In the genomic region with DNA sequence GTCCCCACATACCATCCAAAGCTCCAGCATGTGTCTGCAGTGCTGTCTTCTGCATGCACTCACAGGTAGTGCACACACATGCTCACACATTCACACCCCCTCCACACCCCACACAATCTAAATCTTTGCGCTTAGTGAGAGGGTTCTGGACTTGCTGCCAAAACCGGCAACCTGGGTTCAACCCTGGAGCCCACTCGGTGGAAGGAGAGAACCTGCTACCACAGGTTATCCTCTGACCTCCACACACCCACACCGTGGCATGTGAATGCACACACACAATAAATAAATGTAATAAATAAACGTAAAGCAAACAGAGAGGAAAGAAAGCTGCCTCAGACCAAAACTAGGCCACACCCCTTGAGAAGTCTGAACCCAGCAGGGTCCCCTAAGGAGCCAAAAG, we compare ENCODE assay signal across 8 mouse cellular contexts. TPM values are rescaled to one million over a fixed set of nuclear protein-coding genes. Genes with fewer than 3 reads are reported as not detected.
DNase-seq lines count a peak whose midpoint lies in the region; ATAC-seq and TF ChIP-seq lines count a peak whose summit lies in the region.

No protein-coding gene starts in this region.

- no peak for TF ChIP-seq CTCF in layer of hippocampus, adult 2 months (conservative IDR thresholded peaks at IDR 0.05)

- H3K27me3 ChIP-seq in embryonic facial prominence, embryonic 11.5 days (ENCODE audit: control insufficient read depth, insufficient read depth, low read length) = no peaks in the 10 kb centered on the region
- H3K27me3 ChIP-seq in hindbrain, embryonic 16.5 days (replicated peaks; ENCODE audit: control insufficient read depth, insufficient read depth, low read length) = no peaks in the 10 kb centered on the region
- no peaks in the 10 kb centered on the region for H3K27me3 ChIP-seq in myocyte (ENCODE audit: control insufficient read depth, insufficient read depth, insufficient read length)

- peaks cover 8% of the 10 kb centered on the region for H3K36me3 ChIP-seq in embryonic facial prominence, embryonic 11.5 days (replicated peaks; ENCODE audit: control insufficient read depth, insufficient read depth, low read depth, low read length)
- peaks cover 35% of the 10 kb centered on the region for H3K36me3 ChIP-seq in hindbrain, embryonic 16.5 days (ENCODE audit: control insufficient read depth, insufficient read depth, low read length)
- H3K36me3 ChIP-seq in myocyte (ENCODE audit: control insufficient read depth, insufficient read depth) = peaks cover 7% of the 10 kb centered on the region

- peak overlapping the region; percentile 80 for H3ac ChIP-seq in myocyte (ENCODE audit: control insufficient read depth, insufficient read length)

- H3K4me2 ChIP-seq in embryonic facial prominence, embryonic 11.5 days (ENCODE audit: low read depth, low read length) = peak overlapping the region; percentile 62
- peak overlapping the region; percentile 92 for H3K4me2 ChIP-seq in hindbrain, embryonic 16.5 days (ENCODE audit: low read length)
- H3K4me2 ChIP-seq in myocyte (ENCODE audit: low read depth) = peak overlapping the region; percentile 90

- no peak for ATAC-seq in embryonic facial prominence, embryonic 11.5 days (replicated peaks; ENCODE audit: insufficient number of reproducible peaks, low FRiP score, low TSS enrichment, low read depth)
- no peak for ATAC-seq in hindbrain, embryonic 16.5 days

- peak overlapping the region; percentile 76 for H3K4me3 ChIP-seq in layer of hippocampus, adult 2 months
- peak overlapping the region; percentile 69 for H3K4me3 ChIP-seq in embryonic facial prominence, embryonic 11.5 days (ENCODE audit: low read depth, low read length)
- peak overlapping the region; percentile 72 for H3K4me3 ChIP-seq in hindbrain, embryonic 16.5 days (ENCODE audit: low read length)
- peak overlapping the region; percentile 94 for H3K4me3 ChIP-seq in myocyte

- no peak for TF ChIP-seq POLR2A in myocyte (IDR thresholded peaks at IDR 0.05; ENCODE audit: insufficient read length, low read depth)

- peak overlapping the region; percentile 19; the same call in 1 of the 2 replicates for H3K9ac ChIP-seq in embryonic facial prominence, embryonic 11.5 days (replicated peaks; ENCODE audit: low read length)
- H3K9ac ChIP-seq in hindbrain, embryonic 16.5 days (ENCODE audit: low read depth, low read length) = peak overlapping the region; percentile 72

- no peak for DNase-seq in layer of hippocampus, adult 2 months (ENCODE audit: low spot score in 2 of 2)
- no peak for DNase-seq in layer of hippocampus, postnatal 25 days (ENCODE audit: extremely low spot score in 1 of 2, low spot score in 1 of 2)
- no peak for DNase-seq in embryonic facial prominence, embryonic 11.5 days (ENCODE audit: low spot score)
- no peak for DNase-seq in T-cell, adult 2 months (ENCODE audit: low spot score)
- DNase-seq in frontal cortex, adult 2 months (ENCODE audit: extremely low spot score in 1 of 2, low spot score in 1 of 2) = no peak
- no peak for DNase-seq in adrenal gland, adult 8-10 months

- H3K79me2 ChIP-seq in myocyte (ENCODE audit: control insufficient read depth, insufficient read depth) = peaks cover 34% of the 10 kb centered on the region

- no peaks in the 10 kb centered on the region for H3K9me3 ChIP-seq in embryonic facial prominence, embryonic 11.5 days (replicated peaks; ENCODE audit: control insufficient read depth, low read length)
- no peaks in the 10 kb centered on the region for H3K9me3 ChIP-seq in hindbrain, embryonic 16.5 days (ENCODE audit: control insufficient read depth, low read length)

- WGBS in embryonic facial prominence, embryonic 11.5 days = 79% methylated on average over 5 of the region's 5 CpGs
- 80% methylated on average over 5 of the region's 5 CpGs for WGBS in hindbrain, embryonic 16.5 days

- H3K4me1 ChIP-seq in embryonic facial prominence, embryonic 11.5 days (ENCODE audit: control insufficient read depth, insufficient read depth, low read length) = peaks cover 3% of the 10 kb centered on the region; the same call in 1 of the 2 replicates
- H3K4me1 ChIP-seq in hindbrain, embryonic 16.5 days (ENCODE audit: control insufficient read depth, insufficient read depth, low read depth, low read length) = peaks cover 20% of the 10 kb centered on the region

- no peak overlapping the region; the same call in 1 of the 2 replicates for H3K27ac ChIP-seq in layer of hippocampus, adult 2 months
- no peak overlapping the region for H3K27ac ChIP-seq in embryonic facial prominence, embryonic 11.5 days (replicated peaks; ENCODE audit: low read depth, low read length)
- H3K27ac ChIP-seq in hindbrain, embryonic 16.5 days (ENCODE audit: low read depth, low read length) = no peak overlapping the region; the same call in none of the 2 replicates

TF ChIP-seq in myocyte, 11 proteins besides CTCF, POLR2A, EP300 and RAD21:
- TF ChIP-seq TCF3 (IDR thresholded peaks at IDR 0.05; ENCODE audit: insufficient read length, low read depth) (no peak), REST (IDR thresholded peaks at IDR 0.05; ENCODE audit: insufficient read depth, insufficient read length) (no peak), MYOD1 (IDR thresholded peaks at IDR 0.05; ENCODE audit: control insufficient read depth in 1 of 3, insufficient read length in 2 of 3, low read depth in 2 of 3) (no peak), MYOG (IDR thresholded peaks at IDR 0.05; ENCODE audit: control insufficient read depth in 1 of 3, insufficient read depth in 1 of 3, insufficient read length in 2 of 3, low read depth in 2 of 3) (no peak), TCF12 (IDR thresholded peaks at IDR 0.05; ENCODE audit: insufficient read depth, poor library complexity, severe bottlenecking) (no peak), USF1 (IDR thresholded peaks at IDR 0.05; ENCODE audit: low read depth) (no peak), E2F4 (IDR thresholded peaks at IDR 0.05; ENCODE audit: insufficient read depth) (no peak), CEBPB (IDR thresholded peaks at IDR 0.05; ENCODE audit: insufficient read depth, poor library complexity, severe bottlenecking) (no peak), MAX (IDR thresholded peaks at IDR 0.05; ENCODE audit: low read depth) (no peak), POLR2AphosphoS2 (IDR thresholded peaks at IDR 0.05; ENCODE audit: insufficient read length, low read depth) (no peak), SRF (IDR thresholded peaks at IDR 0.05; ENCODE audit: control insufficient read depth, insufficient read length, low read depth) (no peak)
TF ChIP-seq in myocyte: peak in this region for 0.

RNA-seq across cellular contexts. Expression of gene Akt1s1, which starts 1.0 kb away (rescaled TPM):
- 10 to 100 TPM; 76.7 to 84.3 TPM for total RNA-seq in layer of hippocampus, adult 2 months (2021)
- 10 to 100 TPM; 76.1 to 79.5 TPM for total RNA-seq in layer of hippocampus, postnatal 25 days (2021)
- 32.4 and 42.5 TPM in 2 replicates for polyA plus RNA-seq in embryonic facial prominence, embryonic 11.5 days (2014; fragmentation: Nextera tagmentation; extraction: Ambion mirVana)
- 90.7 and 92.8 TPM in 2 replicates for polyA plus RNA-seq in hindbrain, embryonic 16.5 days (2015; fragmentation: Nextera tagmentation; extraction: Ambion mirVana)
- polyA plus RNA-seq in myocyte (2012; fragmentation: generic; extraction: Trizol) = 200 TPM
- 87.0 and 108 TPM in 2 replicates for polyA plus RNA-seq in frontal cortex, adult 2 months (2012; rRNA removed)
- 100 to 1,000 TPM; 106 to 137 (median 120) TPM for total RNA-seq in adrenal gland, adult 8-10 months (2022)

RNA-seq across cellular contexts. Expression of gene Tbc1d17, which starts 1.1 kb away (rescaled TPM):
- total RNA-seq in layer of hippocampus, adult 2 months (2021) = 10 to 100 TPM; 69.0 to 81.3 TPM
- 10 to 100 TPM; 59.0 to 61.0 TPM for total RNA-seq in layer of hippocampus, postnatal 25 days (2021)
- polyA plus RNA-seq in embryonic facial prominence, embryonic 11.5 days (2014; fragmentation: Nextera tagmentation; extraction: Ambion mirVana) = 55.1 and 75.1 TPM in 2 replicates
- 112 and 120 TPM in 2 replicates for polyA plus RNA-seq in hindbrain, embryonic 16.5 days (2015; fragmentation: Nextera tagmentation; extraction: Ambion mirVana)
- polyA plus RNA-seq in myocyte (2012; fragmentation: generic; extraction: Trizol) = 53.8 TPM
- polyA plus RNA-seq in frontal cortex, adult 2 months (2012; rRNA removed) = 84.3 and 106 TPM in 2 replicates
- total RNA-seq in adrenal gland, adult 8-10 months (2022) = 10 to 100 TPM; 69.4 to 94.9 (median 86.1) TPM

RNA-seq across cellular contexts. Expression of gene Pnkp, which starts 9.2 kb away (rescaled TPM):
- total RNA-seq in layer of hippocampus, adult 2 months (2021) = 10 to 100 TPM; 33.1 to 36.3 TPM
- 10 to 100 TPM; 31.1 to 34.0 TPM for total RNA-seq in layer of hippocampus, postnatal 25 days (2021)
- polyA plus RNA-seq in embryonic facial prominence, embryonic 11.5 days (2014; fragmentation: Nextera tagmentation; extraction: Ambion mirVana) = 21.6 and 25.3 TPM in 2 replicates
- 30.1 and 34.0 TPM in 2 replicates for polyA plus RNA-seq in hindbrain, embryonic 16.5 days (2015; fragmentation: Nextera tagmentation; extraction: Ambion mirVana)
- polyA plus RNA-seq in myocyte (2012; fragmentation: generic; extraction: Trizol) = 47.9 TPM
- 42.3 and 44.9 TPM in 2 replicates for polyA plus RNA-seq in frontal cortex, adult 2 months (2012; rRNA removed)
- total RNA-seq in adrenal gland, adult 8-10 months (2022) = 10 to 100 TPM; 46.6 to 56.6 (median 53.6) TPM

RNA-seq across cellular contexts. Expression of gene Ptov1, which starts 21.8 kb away (rescaled TPM):
- 100 to 1,000 TPM; 321 to 335 TPM for total RNA-seq in layer of hippocampus, adult 2 months (2021)
- total RNA-seq in layer of hippocampus, postnatal 25 days (2021) = 100 to 1,000 TPM; 311 to 358 TPM
- 350 and 370 TPM in 2 replicates for polyA plus RNA-seq in embryonic facial prominence, embryonic 11.5 days (2014; fragmentation: Nextera tagmentation; extraction: Ambion mirVana)
- 389 and 459 TPM in 2 replicates for polyA plus RNA-seq in hindbrain, embryonic 16.5 days (2015; fragmentation: Nextera tagmentation; extraction: Ambion mirVana)
- polyA plus RNA-seq in myocyte (2012; fragmentation: generic; extraction: Trizol) = 298 TPM
- 408 and 469 TPM in 2 replicates for polyA plus RNA-seq in frontal cortex, adult 2 months (2012; rRNA removed)
- total RNA-seq in adrenal gland, adult 8-10 months (2022) = 100 to 1,000 TPM; 273 to 304 (median 292) TPM

RNA-seq across cellular contexts. Expression of gene Atf5, which starts 31.3 kb away (rescaled TPM):
- total RNA-seq in layer of hippocampus, adult 2 months (2021) = 10 to 100 TPM; 27.0 to 30.0 TPM
- total RNA-seq in layer of hippocampus, postnatal 25 days (2021) = 10 to 100 TPM; 26.7 to 31.2 TPM
- polyA plus RNA-seq in embryonic facial prominence, embryonic 11.5 days (2014; fragmentation: Nextera tagmentation; extraction: Ambion mirVana) = 2.9 and 3.1 TPM in 2 replicates
- polyA plus RNA-seq in hindbrain, embryonic 16.5 days (2015; fragmentation: Nextera tagmentation; extraction: Ambion mirVana) = 2.7 and 2.9 TPM in 2 replicates
- 939 TPM for polyA plus RNA-seq in myocyte (2012; fragmentation: generic; extraction: Trizol)
- polyA plus RNA-seq in frontal cortex, adult 2 months (2012; rRNA removed) = 24.2 and 35.6 TPM in 2 replicates
- 100 to 1,000 TPM in 1 of 4 experiments, 10 to 100 TPM in 3; 76.2 to 108 (median 82.7) TPM for total RNA-seq in adrenal gland, adult 8-10 months (2022)
